Comparison of ENCODE assay signal across 7 mouse cellular contexts in genomic region chr10:99592220-99592619, GRCm38 (mm10).
DNase-seq lines count a peak whose midpoint lies in the region; ATAC-seq and TF ChIP-seq lines count a peak whose summit lies in the region.

No protein-coding gene starts in this region.

- no peak overlapping the region for H3K4me2 ChIP-seq in liver, embryonic 12.5 days
- peak overlapping the region; percentile 45 for H3K4me2 ChIP-seq in embryonic facial prominence, embryonic 13.5 days
- H3K4me2 ChIP-seq in limb, embryonic 14.5 days (replicated peaks; ENCODE audit: low read depth, low read length, severe bottlenecking): peak overlapping the region; percentile 30

- peak; percentile 11 for DNase-seq in liver
- DNase-seq in brain, adult 2 months (ENCODE audit: low read depth, low spot score): peak; percentile 53
- DNase-seq in limb, embryonic 14.5 days (ENCODE audit: low spot score): peak; percentile 36
- DNase-seq in thymus, postnatal 36 days: peak; percentile 70 to 83
- no peak for DNase-seq in adrenal gland, postnatal 4 days (ENCODE audit: low spot score in 2 of 2)

- WGBS in liver, embryonic 12.5 days (ENCODE audit: insufficient replicate concordance): 20% methylated on average over 9 of the region's 9 CpGs
- 8% methylated on average over 9 of the region's 9 CpGs for WGBS in embryonic facial prominence, embryonic 13.5 days
- WGBS in limb, embryonic 14.5 days: 6% methylated on average over 8 of the region's 9 CpGs

- TF ChIP-seq POLR2A in limb, embryonic 14.5 days (IDR thresholded peaks at IDR 0.05; ENCODE audit: borderline replicate concordance, extremely low read depth, insufficient read depth, insufficient read length): no peak

- H3K36me3 ChIP-seq in liver, embryonic 12.5 days: no peaks in the 10 kb centered on the region
- no peaks in the 10 kb centered on the region for H3K36me3 ChIP-seq in embryonic facial prominence, embryonic 13.5 days
- H3K36me3 ChIP-seq in limb, embryonic 14.5 days (ENCODE audit: control insufficient read depth, insufficient read depth, low read length): no peaks in the 10 kb centered on the region

- ATAC-seq in liver, embryonic 12.5 days: no peak
- ATAC-seq in embryonic facial prominence, embryonic 13.5 days (ENCODE audit: insufficient number of reproducible peaks, insufficient read depth, low FRiP score, low TSS enrichment, low read depth): no peak
- peak; percentile 88 for ATAC-seq in limb, embryonic 14.5 days (ENCODE audit: low FRiP score, low read depth)

- H3K27me3 ChIP-seq in liver, embryonic 12.5 days (replicated peaks): no peaks in the 10 kb centered on the region
- H3K27me3 ChIP-seq in embryonic facial prominence, embryonic 13.5 days: no peaks in the 10 kb centered on the region
- no peaks in the 10 kb centered on the region for H3K27me3 ChIP-seq in limb, embryonic 14.5 days (ENCODE audit: control insufficient read depth, insufficient read depth, low read length)

- H3K4me1 ChIP-seq in liver, embryonic 12.5 days: no peaks in the 10 kb centered on the region
- H3K4me1 ChIP-seq in embryonic facial prominence, embryonic 13.5 days: peaks cover 12% of the 10 kb centered on the region
- no peaks in the 10 kb centered on the region for H3K4me1 ChIP-seq in limb, embryonic 14.5 days (ENCODE audit: control insufficient read depth, insufficient read depth, low read length)

- H3K27ac ChIP-seq in liver, embryonic 12.5 days: no peak overlapping the region
- 0 out of 2 replicates have a peak overlapping the region, but pooled peaks have one; percentile 16 for H3K27ac ChIP-seq in embryonic facial prominence, embryonic 13.5 days
- H3K27ac ChIP-seq in limb, embryonic 14.5 days (replicated peaks; ENCODE audit: low read depth, low read length): no peak overlapping the region

- H3K9me3 ChIP-seq in liver, embryonic 12.5 days (replicated peaks): no peaks in the 10 kb centered on the region
- no peaks in the 10 kb centered on the region for H3K9me3 ChIP-seq in embryonic facial prominence, embryonic 13.5 days
- no peaks in the 10 kb centered on the region for H3K9me3 ChIP-seq in limb, embryonic 14.5 days (ENCODE audit: control insufficient read depth, low read length)

- no peak overlapping the region for H3K9ac ChIP-seq in liver, embryonic 12.5 days
- 0 out of 2 replicates have a peak overlapping the region, but pooled peaks have one; percentile 37 for H3K9ac ChIP-seq in embryonic facial prominence, embryonic 13.5 days
- no peak overlapping the region for H3K9ac ChIP-seq in limb, embryonic 14.5 days (ENCODE audit: low read depth, low read length, severe bottlenecking)

- H3K4me3 ChIP-seq in liver, embryonic 12.5 days: no peak overlapping the region
- H3K4me3 ChIP-seq in embryonic facial prominence, embryonic 13.5 days: no peak overlapping the region; the same call in 1 of the 2 replicates
- H3K4me3 ChIP-seq in limb, embryonic 14.5 days (replicated peaks; ENCODE audit: low read length): no peak overlapping the region

Comparison
In these comparisons a context has a peak if more than half of its experiments do, and no peak if none do; other contexts are left out.
1. DNase-seq: peak in liver (single experiment), brain, adult 2 months (single experiment), limb, embryonic 14.5 days (single experiment) and thymus, postnatal 36 days (2 of 2); none in adrenal gland, postnatal 4 days (0 of 2).